Mouse (Mus musculus) limb, embryonic 12.5 days (tissue): ENCODE data around the gene Pipox. TPM values are rescaled to one million over a fixed set of nuclear protein-coding genes. Genes with fewer than 3 reads are reported as not detected.

Source experiments
- ATAC-seq: fragments of 200-750 bp; cut with Nextera tagmentation; 2 replicates; pipeline ENCODE4 v1.8.0; 2017; ENCODE audit warnings: low read depth, moderate TSS enrichment; ENCODE audit not compliant: insufficient number of reproducible peaks, insufficient read depth, low FRiP score, low TSS enrichment
- H3K27ac ChIP-seq: fragments of 300-500 bp; sonication (generic); 2 replicates; pipeline ENCODE4 v1.5.1; 2016; ENCODE audit warnings: mild to moderate bottlenecking, moderate library complexity
- H3K27me3 ChIP-seq: fragments of 300-500 bp; sonication (generic); 2 replicates; pipeline ENCODE4 v1.6.1; 2016; ENCODE audit warnings: mild to moderate bottlenecking, moderate library complexity
- H3K36me3 ChIP-seq: fragments of 300-500 bp; sonication (generic); 2 replicates; pipeline ENCODE4 v1.6.1; 2016; ENCODE audit warnings: mild to moderate bottlenecking, moderate library complexity
- H3K4me1 ChIP-seq: fragments of 300-500 bp; sonication (generic); replicated peaks from 2 replicates; pipeline ENCODE4 v1.6.1; 2016
- H3K4me2 ChIP-seq: fragments of 300-500 bp; sonication (generic); 2 replicates; pipeline ENCODE4 v1.6.1; 2016; ENCODE audit warnings: mild to moderate bottlenecking, moderate library complexity
- H3K4me3 ChIP-seq: fragments of 300-500 bp; sonication (generic); replicated peaks from 2 replicates; pipeline ENCODE4 v1.5.1; 2016; ENCODE audit warnings: mild to moderate bottlenecking
- H3K9ac ChIP-seq: fragments of 300-500 bp; sonication (generic); replicated peaks from 2 replicates; pipeline ENCODE4 v1.6.1; 2016; ENCODE audit warnings: mild to moderate bottlenecking, moderate library complexity
- H3K9me3 ChIP-seq: fragments of 300-500 bp; sonication (generic); 2 replicates; pipeline ENCODE4 v1.6.1; 2016; ENCODE audit warnings: mild to moderate bottlenecking, moderate library complexity
- WGBS: fragments of 180-500 bp; shearing (Covaris S2); methylation state at CpG from one replicate; pipeline ENCODE4 v1.1.7; 2016; 5-methylcytosine and 5-hydroxymethylcytosine counted together
- polyA plus RNA-seq: library from polyadenylated mRNA; unstranded; fragments of >200 nt; fragmentation: Nextera tagmentation; extraction: Ambion mirVana; gene quantifications from 2 replicates; pipeline ENCODE4 v1.2.1, GENCODE M21; 2016

Pipox gene
- polyA plus RNA-seq, 1 experiment from 2014 or later = 0.66 TPM

GRCm38 (mm10) chr11:77894967-77895366, 1.1 kb upstream of the Pipox start:
- H3K4me2 ChIP-seq = no peak overlapping the region
- H3K27ac ChIP-seq = no peak overlapping the region
- peaks cover 56% of the 10 kb centered on the region for H3K27me3 ChIP-seq
- 0 out of 2 replicates have a peak, but pooled peaks cover 5% of the 10 kb centered on the region for H3K9me3 ChIP-seq
- no peak overlapping the region for H3K9ac ChIP-seq
- peaks cover 32% of the 10 kb centered on the region for H3K4me1 ChIP-seq
- 85% methylated on average over 2 of the region's 2 CpGs for WGBS
- H3K4me3 ChIP-seq = no peak overlapping the region
- no peaks in the 10 kb centered on the region for H3K36me3 ChIP-seq
- no peak for ATAC-seq

DNA sequence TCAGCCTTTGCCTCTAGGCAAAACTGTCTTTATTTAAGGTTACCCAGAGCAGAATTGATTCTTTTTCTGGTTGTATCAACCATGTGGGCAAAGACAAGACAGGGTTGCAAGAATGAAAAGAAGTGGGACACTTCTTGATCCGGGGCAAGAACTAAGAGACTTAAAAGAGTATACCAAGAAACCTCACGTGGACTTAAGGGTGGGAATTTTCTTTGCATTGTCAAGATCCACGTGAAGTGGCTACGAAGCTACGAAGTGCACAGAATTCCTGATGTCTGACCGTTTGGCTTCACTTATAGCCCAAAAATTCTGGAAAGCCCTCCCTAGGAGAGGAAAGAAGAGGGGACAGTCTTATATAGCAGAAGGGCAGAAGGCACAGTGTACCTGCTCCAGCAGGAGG, 613 bp downstream of the Pipox start:
- Histone ChIP-seq H3K4me1 (peaks cover 32% of the 10 kb centered on the region), H3K9me3 (no peaks in the 10 kb centered on the region), H3K36me3 (no peaks in the 10 kb centered on the region), H3K4me3 (no peak overlapping the region), H3K27me3 (peaks cover 39% of the 10 kb centered on the region), H3K27ac (no peak overlapping the region), H3K4me2 (peak overlapping the region; percentile 29; the same call in 1 of the 2 replicates), H3K9ac (no peak overlapping the region)
- WGBS = 39% methylated on average over 6 of the region's 6 CpGs
- ATAC-seq = no peak

DNA sequence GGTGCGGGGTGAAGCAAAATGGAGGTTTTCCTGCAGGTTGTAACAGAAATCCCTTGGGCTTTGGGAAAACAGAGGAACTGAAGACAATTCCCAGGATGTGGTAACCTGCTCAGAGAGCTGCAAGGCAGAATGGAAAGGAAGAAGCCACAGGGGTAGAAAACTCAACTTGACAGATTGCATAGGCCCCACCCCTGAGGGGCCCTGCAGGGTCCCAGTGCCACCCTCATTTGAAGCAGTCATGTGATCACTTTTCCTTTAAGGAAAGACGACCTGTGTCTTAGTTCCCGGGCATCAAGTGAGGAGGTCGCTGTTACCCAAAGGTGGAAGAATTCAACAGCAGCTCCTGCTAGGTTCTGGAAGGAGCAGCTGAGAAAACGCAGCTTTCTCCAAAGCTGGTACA, 1.0 kb downstream of the Pipox start:
- no peak for ATAC-seq
- Histone ChIP-seq H3K9ac (no peak overlapping the region), H3K4me2 (no peak overlapping the region), H3K4me3 (no peak overlapping the region), H3K27me3 (peaks cover 35% of the 10 kb centered on the region), H3K4me1 (peaks cover 32% of the 10 kb centered on the region), H3K27ac (no peak overlapping the region), H3K36me3 (no peaks in the 10 kb centered on the region), H3K9me3 (no peaks in the 10 kb centered on the region)
- WGBS = 11% methylated on average over 5 of the region's 5 CpGs

GRCm38 (mm10) chr11:77890648-77891258, 3.1 kb downstream of the Pipox start:
- peaks cover 22% of the 10 kb centered on the region for H3K27me3 ChIP-seq

GRCm38 (mm10) chr11:77889484-77889883, 4.4 kb downstream of the Pipox start:
- no peak for ATAC-seq
- peaks cover 45% of the 10 kb centered on the region for H3K4me1 ChIP-seq
- no peak overlapping the region for H3K9ac ChIP-seq
- H3K9me3 ChIP-seq = no peaks in the 10 kb centered on the region
- H3K36me3 ChIP-seq = no peaks in the 10 kb centered on the region
- H3K27me3 ChIP-seq = peaks cover 12% of the 10 kb centered on the region
- H3K4me2 ChIP-seq = no peak overlapping the region
- 7% methylated on average over 1 of the region's 2 CpGs for WGBS
- H3K27ac ChIP-seq = no peak overlapping the region
- H3K4me3 ChIP-seq = no peak overlapping the region

More at GRCm38 (mm10) chr11:77890648-77891258, 3.1 kb downstream of the Pipox start:
- no peak for ATAC-seq
- H3K27ac ChIP-seq = no peak overlapping the region
- no peaks in the 10 kb centered on the region for H3K36me3 ChIP-seq
- no peak overlapping the region for H3K4me3 ChIP-seq
- H3K4me2 ChIP-seq = no peak overlapping the region
- no peaks in the 10 kb centered on the region for H3K9me3 ChIP-seq
- 39% methylated on average over 2 of the region's 2 CpGs for WGBS
- H3K9ac ChIP-seq = no peak overlapping the region
- peaks cover 35% of the 10 kb centered on the region for H3K4me1 ChIP-seq

DNA sequence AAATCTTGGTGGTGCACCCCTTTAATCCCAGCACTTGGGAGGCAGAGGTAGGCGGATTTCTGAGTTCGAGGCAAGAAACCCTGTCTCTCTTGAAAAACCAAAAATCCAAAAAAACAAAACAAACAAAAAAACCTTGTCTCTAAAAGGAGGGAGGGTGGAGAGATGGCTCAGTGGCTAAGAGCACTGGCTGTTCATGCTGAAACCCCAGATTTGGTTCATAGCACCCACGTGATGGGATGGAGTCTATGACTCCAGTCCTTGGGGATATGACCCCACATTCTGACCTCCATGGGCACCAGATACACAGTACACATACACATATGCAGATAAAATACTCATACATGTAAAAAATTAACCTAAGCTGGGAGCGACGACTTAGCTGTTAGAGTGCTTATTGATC, 5.0 kb downstream of the Pipox start:
- 90% methylated on average over 5 of the region's 5 CpGs for WGBS
- H3K9ac ChIP-seq = no peak overlapping the region
- no peak overlapping the region for H3K4me3 ChIP-seq
- H3K27ac ChIP-seq = no peak overlapping the region
- ATAC-seq = no peak
- H3K36me3 ChIP-seq = no peaks in the 10 kb centered on the region
- H3K9me3 ChIP-seq = no peaks in the 10 kb centered on the region
- H3K4me2 ChIP-seq = no peak overlapping the region
- H3K4me1 ChIP-seq = peaks cover 39% of the 10 kb centered on the region
- peaks cover 12% of the 10 kb centered on the region for H3K27me3 ChIP-seq

DNA sequence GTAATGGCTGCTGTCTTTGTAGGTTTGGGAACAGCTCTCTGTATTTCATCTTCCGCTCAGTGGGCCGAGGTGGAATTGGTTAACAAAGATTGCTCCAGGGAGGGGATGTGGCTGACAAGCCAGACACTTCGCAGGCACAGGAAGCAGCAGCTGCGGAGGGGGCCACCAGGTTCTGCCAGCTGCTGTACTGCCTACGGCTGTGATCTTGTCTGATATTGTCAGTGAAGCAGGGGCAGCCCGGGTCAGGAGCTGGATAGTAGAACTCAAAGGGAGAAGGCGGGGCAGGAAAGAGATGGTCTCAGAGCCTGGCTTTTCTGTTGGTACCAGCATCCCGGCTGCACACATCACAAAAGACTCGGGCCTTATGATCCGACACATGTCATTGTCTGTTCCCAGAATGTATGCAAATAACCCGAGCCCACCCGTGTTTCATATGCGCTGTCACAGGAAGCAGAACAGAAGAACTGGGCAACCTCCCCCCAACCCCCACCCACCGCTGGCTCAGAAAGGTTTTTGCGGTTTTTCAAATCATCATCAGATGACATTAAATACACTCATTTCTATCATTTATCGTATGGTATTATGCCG, 6.4 kb downstream of the Pipox start:
- H3K4me2 ChIP-seq = no peak overlapping the region

DNA sequence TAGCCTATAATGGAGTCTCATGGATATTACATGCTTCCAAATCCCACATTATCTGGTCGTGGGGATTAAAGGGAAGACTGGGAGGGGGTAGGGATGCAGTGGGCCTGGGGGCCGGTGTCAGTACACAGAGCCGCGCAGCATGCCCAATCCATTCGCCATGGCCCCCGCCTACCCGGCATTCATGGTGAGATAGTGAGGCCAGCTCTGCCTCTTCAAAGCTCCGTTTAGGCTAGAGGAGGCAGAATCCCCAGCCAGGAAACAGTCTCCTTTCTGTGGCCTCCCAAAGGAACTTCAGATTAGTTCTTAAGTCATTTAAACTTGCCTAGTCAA, 8.7 kb downstream of the Pipox start:
- Histone ChIP-seq H3K27ac (no peak overlapping the region), H3K9me3 (no peaks in the 10 kb centered on the region), H3K4me3 (no peak overlapping the region), H3K36me3 (no peaks in the 10 kb centered on the region), H3K9ac (no peak overlapping the region), H3K27me3 (peaks cover 22% of the 10 kb centered on the region), H3K4me1 (peaks cover 20% of the 10 kb centered on the region), H3K4me2 (no peak overlapping the region)
- 0 out of 2 replicates have a peak, but pooled peaks have one; percentile 26 for ATAC-seq
- 34% methylated on average over 8 of the region's 8 CpGs for WGBS

More for the DNA sequence above, 6.4 kb downstream of the Pipox start:
- H3K4me3 ChIP-seq = no peak overlapping the region
- peaks cover 15% of the 10 kb centered on the region for H3K27me3 ChIP-seq
- H3K9ac ChIP-seq = no peak overlapping the region
- H3K9me3 ChIP-seq = no peaks in the 10 kb centered on the region
- 39% methylated on average over 17 of the region's 17 CpGs for WGBS
- no peaks in the 10 kb centered on the region for H3K36me3 ChIP-seq
- peaks cover 27% of the 10 kb centered on the region for H3K4me1 ChIP-seq
- H3K27ac ChIP-seq = no peak overlapping the region
- ATAC-seq = no peak

- Histone ChIP-seq H3K27ac (no peak overlapping the region), H3K4me1 (peaks cover 20% of the 10 kb centered on the region), H3K9ac (no peak overlapping the region), H3K4me3 (no peak overlapping the region), H3K27me3 (peaks cover 22% of the 10 kb centered on the region), H3K4me2 (no peak overlapping the region), H3K36me3 (no peaks in the 10 kb centered on the region), H3K9me3 (no peaks in the 10 kb centered on the region)
- 34% methylated on average over 10 of the region's 10 CpGs for WGBS
- no peak for ATAC-seq
Measured at GRCm38 (mm10) chr11:77884524-77885245, 9.2 kb downstream of the Pipox start.

DNA sequence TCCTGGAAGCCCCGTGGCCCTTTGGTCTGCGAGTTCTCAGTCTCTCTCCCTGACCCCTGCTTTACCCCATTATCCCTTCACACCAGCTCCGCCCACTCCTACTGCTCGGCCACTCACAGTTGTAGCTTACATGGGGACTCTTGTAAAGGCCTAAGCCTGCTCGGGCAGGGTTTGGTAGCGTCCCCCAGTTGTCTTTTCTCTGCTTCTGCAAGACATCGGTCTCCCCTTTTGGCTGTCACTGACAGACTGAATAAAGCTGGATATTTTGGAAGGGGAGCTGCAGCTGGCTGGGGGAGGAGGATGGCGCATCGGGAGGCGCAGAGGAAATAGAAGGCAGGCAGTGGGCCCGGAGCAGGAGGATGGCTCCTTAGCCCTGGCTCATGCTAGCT, 17.1 kb downstream of the Pipox start:
- Histone ChIP-seq H3K9ac (no peak overlapping the region), H3K27me3 (peaks cover 36% of the 10 kb centered on the region), H3K4me1 (peaks cover 23% of the 10 kb centered on the region), H3K36me3 (no peaks in the 10 kb centered on the region), H3K9me3 (no peaks in the 10 kb centered on the region), H3K27ac (no peak overlapping the region), H3K4me2 (no peak overlapping the region; the same call in 1 of the 2 replicates), H3K4me3 (no peak overlapping the region)
- no peak for ATAC-seq
- whole genome bisulfite sequencing = 50% methylated on average over 11 of the region's 11 CpGs

GRCm38 (mm10) chr11:77875847-77876759, 17.8 kb downstream of the Pipox start:
- no peak overlapping the region for H3K27ac ChIP-seq
- no peak overlapping the region; the same call in 1 of the 2 replicates for H3K9ac ChIP-seq
- H3K27me3 ChIP-seq = peaks cover 31% of the 10 kb centered on the region
- H3K9me3 ChIP-seq = no peaks in the 10 kb centered on the region
- no peak overlapping the region; the same call in 1 of the 2 replicates for H3K4me2 ChIP-seq
- WGBS = 67% methylated on average over 26 of the region's 26 CpGs
- no peak for ATAC-seq
- H3K4me3 ChIP-seq = no peak overlapping the region
- H3K4me1 ChIP-seq = peaks cover 28% of the 10 kb centered on the region
- no peaks in the 10 kb centered on the region for H3K36me3 ChIP-seq
